Comparison of ENCODE assay signal across 17 mouse cellular contexts in the genomic region with DNA sequence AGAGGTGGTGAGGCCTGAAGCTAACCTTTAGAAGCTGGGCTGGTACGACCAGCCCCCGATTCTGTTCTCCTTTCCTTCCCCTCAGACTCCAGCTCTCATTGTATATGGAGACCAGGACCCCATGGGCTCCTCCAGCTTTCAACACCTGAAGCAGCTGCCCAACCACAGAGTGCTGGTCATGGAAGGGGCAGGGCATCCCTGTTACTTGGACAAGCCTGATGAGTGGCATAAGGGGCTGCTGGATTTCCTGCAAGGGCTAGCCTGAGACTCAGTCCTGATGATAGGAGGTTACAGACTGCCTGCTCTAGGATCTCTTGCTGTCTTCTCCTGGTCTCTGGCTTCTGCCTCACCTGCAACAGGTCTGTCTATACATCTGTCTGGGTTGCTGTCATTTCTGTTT. TPM values are rescaled to one million over a fixed set of nuclear protein-coding genes. Genes with fewer than 3 reads are reported as not detected.
DNase-seq lines count a peak whose midpoint lies in the region; ATAC-seq and TF ChIP-seq lines count a peak whose summit lies in the region.
"Had no signal": no experiment of that assay in that cellular context is flagged by ENCODE, and none has a peak within 500 bp of the region (broad histone marks: within the 10 kb centered on the region; RNA-seq: fewer than 3 reads in every experiment).

No protein-coding gene starts in this region.

- no peaks in the 10 kb centered on the region for H3K9me3 ChIP-seq in forebrain, embryonic 12.5 days
- no peaks in the 10 kb centered on the region for H3K9me3 ChIP-seq in forebrain, postnatal 0 days (ENCODE audit: low read length)
- no peaks in the 10 kb centered on the region for H3K9me3 ChIP-seq in kidney, embryonic 15.5 days (replicated peaks)
- H3K9me3 ChIP-seq in embryonic facial prominence, embryonic 12.5 days = no peaks in the 10 kb centered on the region
- H3K9me3 ChIP-seq in liver, embryonic 13.5 days (replicated peaks) = no peaks in the 10 kb centered on the region
- H3K9me3 ChIP-seq: G1E; heart, embryonic 13.5 days; hindbrain, embryonic 15.5 days; lung, embryonic 15.5 days had no signal

- TF ChIP-seq CTCF in forebrain, postnatal 0 days (IDR thresholded peaks at IDR 0.05; ENCODE audit: low read depth) = no peak

- H3K36me3 ChIP-seq in forebrain, embryonic 12.5 days (replicated peaks) = peaks cover under 1% of the 10 kb centered on the region; the same call in 1 of the 2 replicates
- no peaks in the 10 kb centered on the region for H3K36me3 ChIP-seq in forebrain, postnatal 0 days (ENCODE audit: insufficient read depth)
- H3K36me3 ChIP-seq in kidney, embryonic 15.5 days = no peaks in the 10 kb centered on the region
- H3K36me3 ChIP-seq in embryonic facial prominence, embryonic 12.5 days = no peaks in the 10 kb centered on the region
- H3K36me3 ChIP-seq in liver, embryonic 13.5 days = no peaks in the 10 kb centered on the region
- H3K36me3 ChIP-seq: G1E; heart, embryonic 13.5 days; hindbrain, embryonic 15.5 days; lung, embryonic 15.5 days had no signal

- H3K4me2 ChIP-seq in forebrain, embryonic 12.5 days = peak overlapping the region; percentile 96; the same call in 1 of the 2 replicates
- no peak overlapping the region for H3K4me2 ChIP-seq in forebrain, postnatal 0 days (ENCODE audit: low read depth)
- 0 out of 2 replicates have a peak overlapping the region, but pooled peaks have one; percentile 35 for H3K4me2 ChIP-seq in kidney, embryonic 15.5 days
- H3K4me2 ChIP-seq in embryonic facial prominence, embryonic 12.5 days (replicated peaks) = peak overlapping the region; percentile 98
- H3K4me2 ChIP-seq in liver, embryonic 13.5 days = peak overlapping the region; percentile 87; the same call in 1 of the 2 replicates

- ATAC-seq in forebrain, embryonic 12.5 days (ENCODE audit: low FRiP score) = no peak
- ATAC-seq in forebrain, postnatal 0 days = no peak
- no peak for ATAC-seq in kidney, embryonic 15.5 days (replicated peaks; ENCODE audit: low FRiP score)
- no peak for ATAC-seq in embryonic facial prominence, embryonic 12.5 days (ENCODE audit: insufficient number of reproducible peaks, insufficient read depth, low FRiP score, low TSS enrichment)
- no peak for ATAC-seq in liver, embryonic 13.5 days (ENCODE audit: low read depth)

- whole genome bisulfite sequencing in forebrain, embryonic 12.5 days = 61% methylated on average over 2 of the region's 2 CpGs
- 68% methylated on average over 2 of the region's 2 CpGs for WGBS in forebrain, postnatal 0 days
- 41% methylated on average over 2 of the region's 2 CpGs for WGBS in kidney, embryonic 15.5 days
- 59% methylated on average over 2 of the region's 2 CpGs for WGBS in embryonic facial prominence, embryonic 12.5 days
- WGBS in liver, embryonic 13.5 days (ENCODE audit: insufficient replicate concordance) = 72% methylated on average over 2 of the region's 2 CpGs

- no peak overlapping the region for H3K9ac ChIP-seq in forebrain, embryonic 12.5 days
- H3K9ac ChIP-seq in forebrain, postnatal 0 days = no peak overlapping the region
- H3K9ac ChIP-seq in kidney, embryonic 15.5 days = no peak overlapping the region
- H3K9ac ChIP-seq in embryonic facial prominence, embryonic 12.5 days = no peak overlapping the region
- no peak overlapping the region for H3K9ac ChIP-seq in liver, embryonic 13.5 days
- H3K9ac ChIP-seq: lung, embryonic 15.5 days had no signal

- intact Hi-C loops in gastrocnemius, postnatal 36 days (cut with DNase I) = loop anchor here (10.0 kb wide), 1 partner anchor 433 kb away; a partner anchor contains a TSS

- no peak overlapping the region for H3K27ac ChIP-seq in forebrain, embryonic 12.5 days
- no peak overlapping the region for H3K27ac ChIP-seq in forebrain, postnatal 0 days (ENCODE audit: low read depth, low read length)
- 0 out of 2 replicates have a peak overlapping the region, but pooled peaks have one; percentile 98 for H3K27ac ChIP-seq in kidney, embryonic 15.5 days
- H3K27ac ChIP-seq in embryonic facial prominence, embryonic 12.5 days = no peak overlapping the region; the same call in 1 of the 2 replicates
- H3K27ac ChIP-seq in liver, embryonic 13.5 days = no peak overlapping the region

- H3K4me3 ChIP-seq in forebrain, embryonic 12.5 days (replicated peaks) = no peak overlapping the region
- H3K4me3 ChIP-seq in forebrain, postnatal 0 days (ENCODE audit: low read depth, low read length) = no peak overlapping the region
- H3K4me3 ChIP-seq in kidney, embryonic 15.5 days (replicated peaks) = peak overlapping the region; percentile 82; the same call in 1 of the 2 replicates
- H3K4me3 ChIP-seq in embryonic facial prominence, embryonic 12.5 days = no peak overlapping the region; the same call in 1 of the 2 replicates
- no peak overlapping the region for H3K4me3 ChIP-seq in liver, embryonic 13.5 days (replicated peaks)
- H3K4me3 ChIP-seq: erythroblast, embryonic 14.5 days had no signal

- DNase-seq in forebrain, postnatal 0 days = no peak
- DNase-seq in kidney, postnatal 25 days = no peak
- DNase-seq in liver, embryonic 13.5 days = no peak
- DNase-seq in gastrocnemius, postnatal 36 days = no peak
- no peak for DNase-seq in natural killer cell, adult 2 months (ENCODE audit: low spot score in 2 of 2)
- DNase-seq: adrenal gland, adult 8-10 months; B cell, adult 2 months; layer of hippocampus, adult 9-11 months had no signal

- peaks cover 76% of the 10 kb centered on the region for H3K4me1 ChIP-seq in forebrain, embryonic 12.5 days
- peaks cover 37% of the 10 kb centered on the region for H3K4me1 ChIP-seq in forebrain, postnatal 0 days (ENCODE audit: insufficient read depth)
- H3K4me1 ChIP-seq in kidney, embryonic 15.5 days = peaks cover 92% of the 10 kb centered on the region
- H3K4me1 ChIP-seq in embryonic facial prominence, embryonic 12.5 days = peaks cover 80% of the 10 kb centered on the region
- H3K4me1 ChIP-seq in liver, embryonic 13.5 days (replicated peaks) = peaks cover 91% of the 10 kb centered on the region

- H3K27me3 ChIP-seq in forebrain, embryonic 12.5 days = no peaks in the 10 kb centered on the region
- H3K27me3 ChIP-seq in forebrain, postnatal 0 days (ENCODE audit: insufficient read depth, low read length) = no peaks in the 10 kb centered on the region
- no peaks in the 10 kb centered on the region for H3K27me3 ChIP-seq in kidney, embryonic 15.5 days
- H3K27me3 ChIP-seq in embryonic facial prominence, embryonic 12.5 days = no peaks in the 10 kb centered on the region
- H3K27me3 ChIP-seq in liver, embryonic 13.5 days = peaks cover 48% of the 10 kb centered on the region
- H3K27me3 ChIP-seq: hindbrain, embryonic 15.5 days; lung, embryonic 15.5 days had no signal

RNA-seq across cellular contexts. Expression of a gene that starts 1.2 kb away (rescaled TPM):
- 299 and 311 TPM in 2 replicates for polyA plus RNA-seq in forebrain, embryonic 12.5 days (2016; fragmentation: Nextera tagmentation; extraction: Ambion mirVana)
- 454 and 602 TPM in 2 replicates for total RNA-seq in forebrain, postnatal 0 days (2014; rRNA removed)
- 251 and 273 TPM in 2 replicates for polyA plus RNA-seq in forebrain, postnatal 0 days (2015; fragmentation: Nextera tagmentation; extraction: Ambion mirVana)
- polyA plus RNA-seq in kidney, embryonic 15.5 days (2015; fragmentation: Nextera tagmentation; extraction: Ambion mirVana) = 118 and 140 TPM in 2 replicates
- polyA plus RNA-seq in embryonic facial prominence, embryonic 12.5 days (2016; fragmentation: Nextera tagmentation; extraction: Ambion mirVana) = 213 and 222 TPM in 2 replicates
- polyA plus RNA-seq in liver, embryonic 13.5 days (2015; fragmentation: Nextera tagmentation; extraction: Ambion mirVana) = 12.7 and 13.2 TPM in 2 replicates
- total RNA-seq in gastrocnemius, postnatal 36 days (2021) = 10 to 100 TPM; 58.0 to 58.3 TPM

RNA-seq across cellular contexts. Expression of a gene that starts 4.4 kb away (rescaled TPM):
- polyA plus RNA-seq in forebrain, embryonic 12.5 days (2016; fragmentation: Nextera tagmentation; extraction: Ambion mirVana) = 37.7 and 39.0 TPM in 2 replicates
- 54.4 and 63.2 TPM in 2 replicates for total RNA-seq in forebrain, postnatal 0 days (2014; rRNA removed)
- polyA plus RNA-seq in forebrain, postnatal 0 days (2015; fragmentation: Nextera tagmentation; extraction: Ambion mirVana) = 84.1 and 87.1 TPM in 2 replicates
- 55.5 and 56.8 TPM in 2 replicates for polyA plus RNA-seq in kidney, embryonic 15.5 days (2015; fragmentation: Nextera tagmentation; extraction: Ambion mirVana)
- polyA plus RNA-seq in embryonic facial prominence, embryonic 12.5 days (2016; fragmentation: Nextera tagmentation; extraction: Ambion mirVana) = 58.5 and 61.3 TPM in 2 replicates
- polyA plus RNA-seq in liver, embryonic 13.5 days (2015; fragmentation: Nextera tagmentation; extraction: Ambion mirVana) = 24.4 and 26.3 TPM in 2 replicates
- total RNA-seq in gastrocnemius, postnatal 36 days (2021) = 10 to 100 TPM; 14.6 to 15.7 TPM

RNA-seq across cellular contexts. Expression of a gene that starts 4.6 kb away (rescaled TPM):
- 4.4 TPM in 2 replicates for polyA plus RNA-seq in forebrain, embryonic 12.5 days (2016; fragmentation: Nextera tagmentation; extraction: Ambion mirVana)
- 10.5 and 13.8 TPM in 2 replicates for total RNA-seq in forebrain, postnatal 0 days (2014; rRNA removed)
- 7.6 and 8.8 TPM in 2 replicates for polyA plus RNA-seq in forebrain, postnatal 0 days (2015; fragmentation: Nextera tagmentation; extraction: Ambion mirVana)
- polyA plus RNA-seq in kidney, embryonic 15.5 days (2015; fragmentation: Nextera tagmentation; extraction: Ambion mirVana) = 27.9 and 30.6 TPM in 2 replicates
- polyA plus RNA-seq in embryonic facial prominence, embryonic 12.5 days (2016; fragmentation: Nextera tagmentation; extraction: Ambion mirVana) = 12.5 and 14.0 TPM in 2 replicates
- 16.7 and 18.2 TPM in 2 replicates for polyA plus RNA-seq in liver, embryonic 13.5 days (2015; fragmentation: Nextera tagmentation; extraction: Ambion mirVana)
- 1 to 10 TPM; 3.5 to 4.5 TPM for total RNA-seq in gastrocnemius, postnatal 36 days (2021)
- polyA plus RNA-seq: erythroblast, embryonic 14.5 days had no signal

RNA-seq across cellular contexts. Expression of a gene that starts 13.8 kb away (rescaled TPM):
- 38.0 and 42.6 TPM in 2 replicates for polyA plus RNA-seq in forebrain, embryonic 12.5 days (2016; fragmentation: Nextera tagmentation; extraction: Ambion mirVana)
- 12.9 and 18.1 TPM in 2 replicates for total RNA-seq in forebrain, postnatal 0 days (2014; rRNA removed)
- 20.5 and 21.0 TPM in 2 replicates for polyA plus RNA-seq in forebrain, postnatal 0 days (2015; fragmentation: Nextera tagmentation; extraction: Ambion mirVana)
- polyA plus RNA-seq in kidney, embryonic 15.5 days (2015; fragmentation: Nextera tagmentation; extraction: Ambion mirVana) = 49.9 and 52.0 TPM in 2 replicates
- 49.0 and 49.1 TPM in 2 replicates for polyA plus RNA-seq in embryonic facial prominence, embryonic 12.5 days (2016; fragmentation: Nextera tagmentation; extraction: Ambion mirVana)
- 31.2 and 32.2 TPM in 2 replicates for polyA plus RNA-seq in liver, embryonic 13.5 days (2015; fragmentation: Nextera tagmentation; extraction: Ambion mirVana)
- total RNA-seq in gastrocnemius, postnatal 36 days (2021) = 10 to 100 TPM in 1 of 2 experiments, 1 to 10 TPM in 1; 9.0 to 12.3 TPM

RNA-seq across cellular contexts. Expression of a gene that starts 13.8 kb away (rescaled TPM):
- 0.26 and 0.55 TPM in 2 replicates for polyA plus RNA-seq in forebrain, embryonic 12.5 days (2016; fragmentation: Nextera tagmentation; extraction: Ambion mirVana)
- 1.5 and 1.8 TPM in 2 replicates for total RNA-seq in forebrain, postnatal 0 days (2014; rRNA removed)
- 2.3 and 3.0 TPM in 2 replicates for polyA plus RNA-seq in forebrain, postnatal 0 days (2015; fragmentation: Nextera tagmentation; extraction: Ambion mirVana)
- polyA plus RNA-seq in kidney, embryonic 15.5 days (2015; fragmentation: Nextera tagmentation; extraction: Ambion mirVana) = 0.22 and 0.47 TPM in 2 replicates
- 0.62 and 0.70 TPM in 2 replicates for polyA plus RNA-seq in embryonic facial prominence, embryonic 12.5 days (2016; fragmentation: Nextera tagmentation; extraction: Ambion mirVana)
- 0.09 TPM in 1 of 2 replicates, not detected in the other for polyA plus RNA-seq in liver, embryonic 13.5 days (2015; fragmentation: Nextera tagmentation; extraction: Ambion mirVana)
- under 1 TPM in 1 of 2 experiments, not detected in 1; 0.30 TPM for total RNA-seq in gastrocnemius, postnatal 36 days (2021)
- total RNA-seq: G1E; megakaryocyte, adult 5-6 weeks had no signal
- polyA plus RNA-seq: erythroblast, embryonic 14.5 days; G1E had no signal
